Mouse (Mus musculus): ENCODE measurements around the gene Zdhhc11. TPM values are rescaled to one million over a fixed set of nuclear protein-coding genes. Genes with fewer than 3 reads are reported as not detected.
"Not testable (repeated sequence)": the region's sequence is repeated elsewhere in the genome, so short reads cannot be mapped to it uniquely, and the experiment has no call there.

The Zdhhc11 gene
- polyA plus RNA-seq, 1 experiment from 2014 or later: not detected

DNA sequence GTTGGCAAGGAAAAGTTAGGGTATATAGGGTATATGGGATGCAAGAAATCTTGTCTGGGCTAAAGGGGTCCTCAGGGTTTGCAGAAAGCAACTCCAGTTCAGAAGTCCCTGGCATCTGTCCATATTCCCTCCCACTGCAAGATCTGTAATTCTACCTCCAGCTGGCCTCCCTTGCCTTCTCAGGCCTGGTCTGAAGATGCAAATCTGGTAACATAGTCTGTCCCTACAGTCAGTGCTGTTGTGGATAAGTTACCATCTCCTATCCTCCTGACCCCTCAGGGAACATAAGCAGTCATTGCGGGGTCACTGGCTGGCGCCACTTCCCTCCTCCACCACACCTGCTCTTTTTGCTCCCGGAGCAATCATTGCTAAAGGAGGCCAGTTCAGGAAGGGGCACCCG lies 52.3 kb downstream of the Zdhhc11 start:
- H3K27ac ChIP-seq: 0 out of 2 replicates have a peak overlapping the region, but pooled peaks have one; percentile 11
- DNase-seq (ENCODE audit: low spot score) (no peak), ATAC-seq (ENCODE audit: low FRiP score) (no peak)
- WGBS: 59% methylated on average over 4 of the region's 4 CpGs
- no peaks in the 10 kb centered on the region for H3K36me3 ChIP-seq (replicated peaks; ENCODE audit: control insufficient read depth, insufficient read depth)
- no peak overlapping the region for H3K4me3 ChIP-seq (replicated peaks; ENCODE audit: low read length)
- H3K9ac ChIP-seq: no peak overlapping the region
- H3K9me3 ChIP-seq (ENCODE audit: control insufficient read depth, low read length): no peaks in the 10 kb centered on the region
- no peak overlapping the region for H3K4me2 ChIP-seq (replicated peaks)
- no peaks in the 10 kb centered on the region for H3K27me3 ChIP-seq (ENCODE audit: control insufficient read depth, insufficient read depth, low read length)
- H3K4me1 ChIP-seq (replicated peaks; ENCODE audit: control insufficient read depth, insufficient read depth, low read length): peaks cover 12% of the 10 kb centered on the region

DNA sequence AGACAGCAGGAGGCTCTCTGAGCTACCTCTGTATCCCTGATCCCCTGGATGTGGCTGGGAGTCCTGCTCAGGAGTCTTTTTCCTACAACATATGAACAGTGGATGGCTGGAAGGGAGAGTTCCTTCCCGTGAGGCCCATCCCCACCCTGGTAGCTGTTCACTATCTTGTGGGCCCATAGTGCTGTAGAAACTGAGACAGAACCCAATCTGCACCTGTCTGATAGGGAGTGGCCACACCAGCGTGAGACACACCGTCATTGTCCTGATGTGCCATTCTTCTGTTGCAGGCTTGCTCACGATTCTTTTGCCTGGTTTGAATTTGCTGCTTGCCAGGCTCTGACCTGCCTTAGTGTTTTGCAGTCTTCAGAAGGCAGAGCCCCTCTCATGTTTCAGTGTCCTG lies 53.8 kb downstream of the Zdhhc11 start:
- DNase-seq (ENCODE audit: low spot score) (no peak), ATAC-seq (ENCODE audit: low FRiP score) (no peak)
- Histone ChIP-seq H3K4me2 (replicated peaks) (no peak overlapping the region), H3K9ac (no peak overlapping the region), H3K27ac (no peak overlapping the region), H3K27me3 (ENCODE audit: control insufficient read depth, insufficient read depth, low read length) (no peaks in the 10 kb centered on the region), H3K36me3 (replicated peaks; ENCODE audit: control insufficient read depth, insufficient read depth) (0 out of 2 replicates have a peak, but pooled peaks cover 4% of the 10 kb centered on the region), H3K9me3 (ENCODE audit: control insufficient read depth, low read length) (no peaks in the 10 kb centered on the region), H3K4me3 (replicated peaks; ENCODE audit: low read length) (no peak overlapping the region), H3K4me1 (replicated peaks; ENCODE audit: control insufficient read depth, insufficient read depth, low read length) (peaks cover 4% of the 10 kb centered on the region; the same call in 1 of the 2 replicates)
- WGBS: 79% methylated on average over 4 of the region's 4 CpGs

DNA sequence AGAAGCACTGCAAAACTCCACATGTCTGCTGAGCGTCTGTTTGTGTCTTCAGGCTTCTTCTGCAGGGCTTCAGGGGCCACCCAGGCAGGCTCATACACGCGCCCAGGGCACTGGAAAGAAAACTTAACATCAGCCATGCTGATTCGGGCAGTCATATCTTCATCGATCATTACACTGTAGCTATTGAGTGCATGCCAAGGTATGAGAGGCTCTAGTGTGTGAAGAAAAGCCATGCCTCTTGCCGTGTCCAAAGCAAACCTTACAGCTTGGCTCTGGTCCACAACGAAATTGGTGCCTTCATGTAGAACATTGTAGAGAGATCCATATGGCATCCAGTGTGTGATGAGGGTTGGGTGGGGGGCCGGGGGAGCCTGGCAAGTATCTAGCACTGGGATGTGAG lies 55.4 kb downstream of the Zdhhc11 start:
- H3K4me2 ChIP-seq (replicated peaks); H3K4me3 ChIP-seq (replicated peaks; ENCODE audit: low read length); H3K27me3 ChIP-seq (ENCODE audit: control insufficient read depth, insufficient read depth, low read length); H3K9me3 ChIP-seq (ENCODE audit: control insufficient read depth, low read length); H3K9ac ChIP-seq; H3K27ac ChIP-seq; DNase-seq (ENCODE audit: low spot score); ATAC-seq (ENCODE audit: low FRiP score); H3K4me1 ChIP-seq (replicated peaks; ENCODE audit: control insufficient read depth, insufficient read depth, low read length); H3K36me3 ChIP-seq (replicated peaks; ENCODE audit: control insufficient read depth, insufficient read depth): not testable (repeated sequence)
- 88% methylated on average over 8 of the region's 8 CpGs for WGBS

DNA sequence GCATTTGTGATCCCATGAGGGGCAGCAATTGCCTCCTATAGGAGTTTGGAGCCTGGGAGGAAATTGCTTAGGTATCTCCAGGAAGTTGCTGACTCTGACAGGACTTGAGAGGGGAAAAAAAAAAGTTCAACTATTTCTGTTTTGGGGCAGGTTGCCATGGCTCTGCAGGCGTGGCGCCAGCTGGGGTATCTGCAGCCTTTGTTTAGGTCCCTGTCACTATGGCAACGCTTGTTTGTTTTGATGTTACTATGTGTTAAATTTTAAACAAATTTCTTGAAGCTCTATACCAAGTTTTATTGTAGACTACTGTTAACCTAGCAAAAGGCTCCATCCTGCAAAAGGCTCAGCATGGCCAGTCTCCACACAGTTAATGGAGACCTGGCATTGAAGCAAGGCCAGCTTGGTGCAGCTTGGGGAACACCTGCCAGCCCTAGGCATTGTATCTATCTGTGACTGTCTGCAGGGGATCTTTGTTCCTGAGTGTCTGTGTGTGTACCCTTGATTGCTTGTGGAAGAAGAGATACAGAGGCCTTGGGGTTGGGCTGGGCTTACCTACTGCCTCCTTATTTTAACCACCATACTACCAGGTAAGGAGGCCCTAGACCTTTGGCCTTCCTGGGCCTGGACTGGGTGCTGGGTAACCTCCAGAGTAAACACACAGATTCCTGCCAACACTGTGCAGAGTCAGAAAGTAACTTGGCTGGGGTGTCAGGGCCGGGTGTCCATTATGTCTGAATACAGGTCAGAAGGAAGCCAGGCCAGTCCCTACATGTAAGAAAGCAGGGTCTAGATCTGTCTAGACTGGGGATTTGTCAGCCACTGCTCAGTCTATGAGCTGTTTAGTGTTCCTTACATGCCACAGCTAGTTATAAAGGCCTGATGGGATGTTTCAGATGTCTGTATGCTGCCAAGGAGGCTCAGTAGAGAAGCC lies 61.8 kb downstream of the Zdhhc11 start:
- ATAC-seq (ENCODE audit: low FRiP score): peak; percentile 31; the same call in 1 of the 2 replicates
- no peaks in the 10 kb centered on the region for H3K27me3 ChIP-seq (ENCODE audit: control insufficient read depth, insufficient read depth, low read length)
- no peaks in the 10 kb centered on the region for H3K9me3 ChIP-seq (ENCODE audit: control insufficient read depth, low read length)
- WGBS: 66% methylated on average over 4 of the region's 4 CpGs
- H3K4me3 ChIP-seq (replicated peaks; ENCODE audit: low read length): no peak overlapping the region
- H3K4me2 ChIP-seq (replicated peaks): no peak overlapping the region
- no peak overlapping the region for H3K27ac ChIP-seq
- H3K4me1 ChIP-seq (replicated peaks; ENCODE audit: control insufficient read depth, insufficient read depth, low read length): 0 out of 2 replicates have a peak, but pooled peaks cover 4% of the 10 kb centered on the region
- H3K36me3 ChIP-seq (replicated peaks; ENCODE audit: control insufficient read depth, insufficient read depth): 0 out of 2 replicates have a peak, but pooled peaks cover 4% of the 10 kb centered on the region
- no peak for DNase-seq (ENCODE audit: low spot score)
- H3K9ac ChIP-seq: no peak overlapping the region

DNA sequence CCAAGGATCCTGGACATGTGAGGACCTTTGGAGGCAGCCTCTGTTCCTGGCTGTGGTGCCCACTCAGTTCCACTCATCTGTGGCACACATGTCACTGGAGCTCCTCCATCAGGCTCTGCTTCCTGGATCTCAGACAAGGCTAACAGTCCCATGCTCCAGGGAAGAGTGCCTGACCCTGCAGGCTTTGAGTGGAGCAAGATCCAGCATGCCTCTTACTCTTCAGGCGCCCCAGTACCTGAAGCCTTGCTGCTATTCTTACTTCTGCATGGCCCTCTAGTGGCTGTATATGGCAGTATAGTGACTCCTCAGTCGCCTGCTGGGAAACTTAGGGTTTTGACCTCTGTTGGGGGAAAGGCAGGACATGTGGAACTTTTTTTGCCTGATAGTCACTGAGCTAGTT lies 62.6 kb downstream of the Zdhhc11 start:
- Histone ChIP-seq H3K4me1 (replicated peaks; ENCODE audit: control insufficient read depth, insufficient read depth, low read length) (0 out of 2 replicates have a peak, but pooled peaks cover 4% of the 10 kb centered on the region), H3K4me2 (replicated peaks) (no peak overlapping the region), H3K4me3 (replicated peaks; ENCODE audit: low read length) (no peak overlapping the region), H3K27ac (no peak overlapping the region), H3K9ac (no peak overlapping the region), H3K27me3 (ENCODE audit: control insufficient read depth, insufficient read depth, low read length) (no peaks in the 10 kb centered on the region), H3K9me3 (ENCODE audit: control insufficient read depth, low read length) (no peaks in the 10 kb centered on the region), H3K36me3 (replicated peaks; ENCODE audit: control insufficient read depth, insufficient read depth) (peaks cover 8% of the 10 kb centered on the region)
- DNase-seq (ENCODE audit: low spot score) (peak; percentile 54), ATAC-seq (ENCODE audit: low FRiP score) (peak; percentile 59; the same call in 1 of the 2 replicates)
- WGBS: 21% methylated on average over 2 of the region's 2 CpGs

DNA sequence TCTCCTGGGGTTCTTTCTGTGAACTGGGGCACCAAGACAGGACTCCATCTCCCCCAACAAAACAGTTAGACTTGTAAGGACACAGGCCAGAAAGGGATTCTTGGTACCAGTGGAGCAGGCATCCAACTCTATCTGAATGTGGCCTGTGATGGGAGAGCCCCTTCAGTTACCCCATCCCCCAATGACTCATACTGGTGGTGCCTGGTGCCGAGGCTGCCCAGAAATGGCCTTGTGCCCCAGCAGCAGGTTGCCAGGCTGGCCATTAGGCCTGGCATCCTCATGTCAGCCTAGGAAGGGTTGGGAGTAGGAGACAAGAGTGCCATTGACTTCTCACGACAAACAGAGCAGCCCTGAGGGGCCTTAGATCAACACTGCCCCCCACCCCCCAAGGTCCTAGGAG lies 64.5 kb downstream of the Zdhhc11 start:
- H3K4me3 ChIP-seq (replicated peaks; ENCODE audit: low read length): no peak overlapping the region
- ATAC-seq (ENCODE audit: low FRiP score) (no peak), DNase-seq (ENCODE audit: low spot score) (no peak)
- no peaks in the 10 kb centered on the region for H3K27me3 ChIP-seq (ENCODE audit: control insufficient read depth, insufficient read depth, low read length)
- no peak overlapping the region for H3K9ac ChIP-seq
- 82% methylated on average over 2 of the region's 2 CpGs for WGBS
- H3K4me1 ChIP-seq (replicated peaks; ENCODE audit: control insufficient read depth, insufficient read depth, low read length): 0 out of 2 replicates have a peak, but pooled peaks cover 4% of the 10 kb centered on the region
- H3K36me3 ChIP-seq (replicated peaks; ENCODE audit: control insufficient read depth, insufficient read depth): peaks cover 21% of the 10 kb centered on the region
- H3K27ac ChIP-seq: no peak overlapping the region
- H3K9me3 ChIP-seq (ENCODE audit: control insufficient read depth, low read length): no peaks in the 10 kb centered on the region
- H3K4me2 ChIP-seq (replicated peaks): no peak overlapping the region

DNA sequence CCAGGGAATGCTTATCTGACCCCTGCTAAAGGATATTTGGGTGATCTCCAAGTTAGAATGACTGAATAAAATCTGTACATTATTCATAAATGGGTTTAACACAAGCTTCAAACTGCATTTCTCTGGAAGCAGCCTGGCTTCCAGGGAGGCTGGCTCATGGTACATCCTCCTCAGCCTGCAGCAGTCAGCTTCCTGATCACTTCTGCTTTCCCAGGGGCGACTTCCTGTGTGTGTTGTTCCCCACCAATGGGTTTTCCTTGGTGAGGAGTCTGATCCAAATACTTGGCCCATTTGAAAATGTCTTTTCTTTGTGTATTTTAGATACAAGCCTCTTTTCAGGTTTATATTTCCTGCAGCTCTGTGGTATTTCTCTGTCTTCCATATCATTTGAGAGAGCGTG lies 65.4 kb downstream of the Zdhhc11 start:
- no peaks in the 10 kb centered on the region for H3K9me3 ChIP-seq (ENCODE audit: control insufficient read depth, low read length)
- peaks cover 22% of the 10 kb centered on the region for H3K36me3 ChIP-seq (replicated peaks; ENCODE audit: control insufficient read depth, insufficient read depth)
- no peak overlapping the region for H3K4me2 ChIP-seq (replicated peaks)
- WGBS: 88% methylated on average over 2 of the region's 2 CpGs
- 0 out of 2 replicates have a peak, but pooled peaks cover 4% of the 10 kb centered on the region for H3K4me1 ChIP-seq (replicated peaks; ENCODE audit: control insufficient read depth, insufficient read depth, low read length)
- no peak for DNase-seq (ENCODE audit: low spot score)
- H3K27ac ChIP-seq: no peak overlapping the region
- H3K4me3 ChIP-seq (replicated peaks; ENCODE audit: low read length): no peak overlapping the region
- ATAC-seq (ENCODE audit: low FRiP score): no peak
- H3K9ac ChIP-seq: no peak overlapping the region
- no peaks in the 10 kb centered on the region for H3K27me3 ChIP-seq (ENCODE audit: control insufficient read depth, insufficient read depth, low read length)

DNA sequence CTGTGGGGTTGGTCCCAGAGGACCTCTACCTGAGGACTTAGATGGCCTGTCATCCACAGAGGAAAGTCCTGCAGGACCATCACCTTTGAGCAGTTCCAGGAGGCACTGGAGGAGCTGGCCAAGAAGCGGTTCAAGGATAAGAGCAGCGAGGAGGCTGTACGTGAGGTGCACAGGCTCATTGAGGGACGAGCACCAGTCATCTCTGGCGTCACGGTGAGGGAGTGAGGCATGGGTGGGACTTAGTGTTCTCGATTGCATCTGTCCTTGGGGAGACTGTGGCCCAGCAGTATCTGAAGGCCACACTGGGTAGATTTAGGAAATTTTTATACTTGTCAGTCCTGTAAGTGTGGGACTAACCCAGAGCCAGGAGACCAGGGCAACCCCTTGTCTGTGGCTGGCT lies 67.0 kb downstream of the Zdhhc11 start:
- no peak overlapping the region for H3K4me3 ChIP-seq (replicated peaks; ENCODE audit: low read length)
- H3K9ac ChIP-seq: no peak overlapping the region
- H3K9me3 ChIP-seq (ENCODE audit: control insufficient read depth, low read length): no peaks in the 10 kb centered on the region
- H3K4me2 ChIP-seq (replicated peaks): no peak overlapping the region
- 89% methylated on average over 7 of the region's 7 CpGs for WGBS
- H3K27me3 ChIP-seq (ENCODE audit: control insufficient read depth, insufficient read depth, low read length): no peaks in the 10 kb centered on the region
- ATAC-seq (ENCODE audit: low FRiP score): no peak
- no peak overlapping the region for H3K27ac ChIP-seq
- no peak for DNase-seq (ENCODE audit: low spot score)
- peaks cover 25% of the 10 kb centered on the region for H3K36me3 ChIP-seq (replicated peaks; ENCODE audit: control insufficient read depth, insufficient read depth)
- H3K4me1 ChIP-seq (replicated peaks; ENCODE audit: control insufficient read depth, insufficient read depth, low read length): no peaks in the 10 kb centered on the region

DNA sequence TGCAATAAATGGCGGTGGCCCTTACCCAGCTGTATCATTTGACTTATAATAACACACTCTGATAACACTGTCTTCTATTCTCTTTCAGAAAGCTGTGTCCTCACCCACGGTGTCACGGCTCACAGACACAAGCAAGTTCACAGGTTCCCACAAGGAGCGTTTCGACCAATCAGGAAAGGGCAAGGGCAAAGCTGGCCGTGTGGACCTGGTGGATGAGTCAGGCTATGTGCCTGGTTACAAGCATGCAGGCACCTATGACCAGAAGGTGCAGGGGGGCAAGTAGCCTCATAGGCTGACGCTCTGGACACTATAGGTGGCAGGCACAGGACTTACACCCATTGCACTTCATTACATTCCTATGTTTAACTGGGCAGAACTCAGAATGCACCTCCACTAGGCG lies 67.5 kb downstream of the Zdhhc11 start:
- peaks cover 29% of the 10 kb centered on the region for H3K36me3 ChIP-seq (replicated peaks; ENCODE audit: control insufficient read depth, insufficient read depth)
- no peak overlapping the region for H3K27ac ChIP-seq
- ATAC-seq (ENCODE audit: low FRiP score) (no peak), DNase-seq (ENCODE audit: low spot score) (no peak)
- H3K9ac ChIP-seq: no peak overlapping the region
- H3K4me3 ChIP-seq (replicated peaks; ENCODE audit: low read length): no peak overlapping the region
- no peaks in the 10 kb centered on the region for H3K4me1 ChIP-seq (replicated peaks; ENCODE audit: control insufficient read depth, insufficient read depth, low read length)
- WGBS: 86% methylated on average over 8 of the region's 8 CpGs
- H3K27me3 ChIP-seq (ENCODE audit: control insufficient read depth, insufficient read depth, low read length): no peaks in the 10 kb centered on the region
- no peak overlapping the region for H3K4me2 ChIP-seq (replicated peaks)
- H3K9me3 ChIP-seq (ENCODE audit: control insufficient read depth, low read length): no peaks in the 10 kb centered on the region

All from hindbrain, embryonic 14.5 days (tissue).